Mouse (Mus musculus): ENCODE data around the gene Folr1. TPM values are rescaled to one million over a fixed set of nuclear protein-coding genes. Genes with fewer than 3 reads are reported as not detected.
A peak's percentile ranks its signal among the peaks of the same experiment; 100 is the strongest.

Folr1 gene
- polyA plus RNA-seq, 1 experiment, result 2.2 TPM

- Histone ChIP-seq H3K4me3 (peak overlapping the region; percentile 80), H3K27me3 (ENCODE audit: control insufficient read depth, insufficient read depth, insufficient read length) (no peaks in the 10 kb centered on the region), H3ac (ENCODE audit: control insufficient read depth, insufficient read length) (peak overlapping the region; percentile 82), H3K36me3 (ENCODE audit: control insufficient read depth, insufficient read depth) (no peaks in the 10 kb centered on the region), H3K4me2 (ENCODE audit: low read depth) (peak overlapping the region; percentile 50), H3K79me2 (ENCODE audit: control insufficient read depth, insufficient read depth) (no peaks in the 10 kb centered on the region)
- no peak for TF ChIP-seq USF1 (IDR thresholded peaks at IDR 0.05; ENCODE audit: low read depth)
- no peak for TF ChIP-seq MAX (IDR thresholded peaks at IDR 0.05; ENCODE audit: low read depth)
- no peak for TF ChIP-seq MYOD1 (IDR thresholded peaks at IDR 0.05; ENCODE audit: control insufficient read depth in 1 of 3, insufficient read length in 2 of 3, low read depth in 2 of 3)
- TF ChIP-seq TCF3 (IDR thresholded peaks at IDR 0.05; ENCODE audit: insufficient read length, low read depth), result no peak
- TF ChIP-seq POLR2AphosphoS2 (IDR thresholded peaks at IDR 0.05; ENCODE audit: insufficient read length, low read depth), result no peak
- TF ChIP-seq SRF (IDR thresholded peaks at IDR 0.05; ENCODE audit: control insufficient read depth, insufficient read length, low read depth), result no peak
- no peak for TF ChIP-seq TCF12 (IDR thresholded peaks at IDR 0.05; ENCODE audit: insufficient read depth, poor library complexity, severe bottlenecking)
- TF ChIP-seq POLR2A (IDR thresholded peaks at IDR 0.05; ENCODE audit: insufficient read length, low read depth), result no peak
- TF ChIP-seq MYOG (IDR thresholded peaks at IDR 0.05; ENCODE audit: control insufficient read depth in 1 of 3, insufficient read depth in 1 of 3, insufficient read length in 2 of 3, low read depth in 2 of 3), result no peak
- TF ChIP-seq REST (IDR thresholded peaks at IDR 0.05; ENCODE audit: insufficient read depth, insufficient read length), result no peak
- TF ChIP-seq CEBPB (IDR thresholded peaks at IDR 0.05; ENCODE audit: insufficient read depth, poor library complexity, severe bottlenecking), result no peak
- TF ChIP-seq E2F4 (IDR thresholded peaks at IDR 0.05; ENCODE audit: insufficient read depth), result no peak
Observed at GRCm38 (mm10) chr7:101895695-101896094, 25.1 kb upstream of the Folr1 start.

- Histone ChIP-seq H3K27me3 (ENCODE audit: control insufficient read depth, insufficient read depth, insufficient read length) (no peaks in the 10 kb centered on the region), H3ac (ENCODE audit: control insufficient read depth, insufficient read length) (no peak overlapping the region), H3K79me2 (ENCODE audit: control insufficient read depth, insufficient read depth) (no peaks in the 10 kb centered on the region), H3K4me2 (ENCODE audit: low read depth) (no peak overlapping the region), H3K4me3 (no peak overlapping the region), H3K36me3 (ENCODE audit: control insufficient read depth, insufficient read depth) (no peaks in the 10 kb centered on the region)
- TF ChIP-seq MAX (IDR thresholded peaks at IDR 0.05; ENCODE audit: low read depth) (no peak), TCF3 (IDR thresholded peaks at IDR 0.05; ENCODE audit: insufficient read length, low read depth) (no peak), MYOG (IDR thresholded peaks at IDR 0.05; ENCODE audit: control insufficient read depth in 1 of 3, insufficient read depth in 1 of 3, insufficient read length in 2 of 3, low read depth in 2 of 3) (no peak), SRF (IDR thresholded peaks at IDR 0.05; ENCODE audit: control insufficient read depth, insufficient read length, low read depth) (no peak), TCF12 (IDR thresholded peaks at IDR 0.05; ENCODE audit: insufficient read depth, poor library complexity, severe bottlenecking) (no peak), USF1 (IDR thresholded peaks at IDR 0.05; ENCODE audit: low read depth) (no peak), REST (IDR thresholded peaks at IDR 0.05; ENCODE audit: insufficient read depth, insufficient read length) (no peak), E2F4 (IDR thresholded peaks at IDR 0.05; ENCODE audit: insufficient read depth) (no peak), MYOD1 (IDR thresholded peaks at IDR 0.05; ENCODE audit: control insufficient read depth in 1 of 3, insufficient read length in 2 of 3, low read depth in 2 of 3) (no peak), POLR2A (IDR thresholded peaks at IDR 0.05; ENCODE audit: insufficient read length, low read depth) (no peak), CEBPB (IDR thresholded peaks at IDR 0.05; ENCODE audit: insufficient read depth, poor library complexity, severe bottlenecking) (no peak), POLR2AphosphoS2 (IDR thresholded peaks at IDR 0.05; ENCODE audit: insufficient read length, low read depth) (no peak)
Observed at GRCm38 (mm10) chr7:101888460-101888859, 17.9 kb upstream of the Folr1 start.

GRCm38 (mm10) chr7:101886274-101886673, 15.7 kb upstream of the Folr1 start:
- H3K36me3 ChIP-seq (ENCODE audit: control insufficient read depth, insufficient read depth), result no peaks in the 10 kb centered on the region
- no peak overlapping the region for H3K4me3 ChIP-seq
- TF ChIP-seq USF1 (IDR thresholded peaks at IDR 0.05; ENCODE audit: low read depth), result no peak
- no peak for TF ChIP-seq MAX (IDR thresholded peaks at IDR 0.05; ENCODE audit: low read depth)
- TF ChIP-seq MYOG (IDR thresholded peaks at IDR 0.05; ENCODE audit: control insufficient read depth in 1 of 3, insufficient read depth in 1 of 3, insufficient read length in 2 of 3, low read depth in 2 of 3), result no peak
- TF ChIP-seq CEBPB (IDR thresholded peaks at IDR 0.05; ENCODE audit: insufficient read depth, poor library complexity, severe bottlenecking), result no peak
- TF ChIP-seq E2F4 (IDR thresholded peaks at IDR 0.05; ENCODE audit: insufficient read depth), result no peak
- H3K4me2 ChIP-seq (ENCODE audit: low read depth), result no peak overlapping the region
- no peaks in the 10 kb centered on the region for H3K79me2 ChIP-seq (ENCODE audit: control insufficient read depth, insufficient read depth)
- H3ac ChIP-seq (ENCODE audit: control insufficient read depth, insufficient read length), result no peak overlapping the region
- no peaks in the 10 kb centered on the region for H3K27me3 ChIP-seq (ENCODE audit: control insufficient read depth, insufficient read depth, insufficient read length)

GRCm38 (mm10) chr7:101884160-101884559, 13.6 kb upstream of the Folr1 start:
- no peaks in the 10 kb centered on the region for H3K79me2 ChIP-seq (ENCODE audit: control insufficient read depth, insufficient read depth)
- TF ChIP-seq MYOD1 (IDR thresholded peaks at IDR 0.05; ENCODE audit: control insufficient read depth in 1 of 3, insufficient read length in 2 of 3, low read depth in 2 of 3), result no peak
- TF ChIP-seq MAX (IDR thresholded peaks at IDR 0.05; ENCODE audit: low read depth), result no peak
- TF ChIP-seq USF1 (IDR thresholded peaks at IDR 0.05; ENCODE audit: low read depth), result no peak
- TF ChIP-seq TCF3 (IDR thresholded peaks at IDR 0.05; ENCODE audit: insufficient read length, low read depth), result no peak
- TF ChIP-seq CEBPB (IDR thresholded peaks at IDR 0.05; ENCODE audit: insufficient read depth, poor library complexity, severe bottlenecking), result no peak
- no peak overlapping the region for H3K4me3 ChIP-seq
- H3K4me2 ChIP-seq (ENCODE audit: low read depth), result no peak overlapping the region
- H3ac ChIP-seq (ENCODE audit: control insufficient read depth, insufficient read length), result no peak overlapping the region
- H3K36me3 ChIP-seq (ENCODE audit: control insufficient read depth, insufficient read depth), result no peaks in the 10 kb centered on the region
- no peaks in the 10 kb centered on the region for H3K27me3 ChIP-seq (ENCODE audit: control insufficient read depth, insufficient read depth, insufficient read length)

GRCm38 (mm10) chr7:101882413-101883154, 12.0 kb upstream of the Folr1 start:
- TF ChIP-seq TCF3 (IDR thresholded peaks at IDR 0.05; ENCODE audit: insufficient read length, low read depth) (no peak), POLR2AphosphoS2 (IDR thresholded peaks at IDR 0.05; ENCODE audit: insufficient read length, low read depth) (no peak), TCF12 (IDR thresholded peaks at IDR 0.05; ENCODE audit: insufficient read depth, poor library complexity, severe bottlenecking) (no peak), MAX (IDR thresholded peaks at IDR 0.05; ENCODE audit: low read depth) (no peak), E2F4 (IDR thresholded peaks at IDR 0.05; ENCODE audit: insufficient read depth) (no peak), MYOG (IDR thresholded peaks at IDR 0.05; ENCODE audit: control insufficient read depth in 1 of 3, insufficient read depth in 1 of 3, insufficient read length in 2 of 3, low read depth in 2 of 3) (no peak), CEBPB (IDR thresholded peaks at IDR 0.05; ENCODE audit: insufficient read depth, poor library complexity, severe bottlenecking) (no peak), MYOD1 (IDR thresholded peaks at IDR 0.05; ENCODE audit: control insufficient read depth in 1 of 3, insufficient read length in 2 of 3, low read depth in 2 of 3) (no peak), POLR2A (IDR thresholded peaks at IDR 0.05; ENCODE audit: insufficient read length, low read depth) (no peak), SRF (IDR thresholded peaks at IDR 0.05; ENCODE audit: control insufficient read depth, insufficient read length, low read depth) (no peak)
- H3K4me3 ChIP-seq, result no peak overlapping the region
- no peak overlapping the region for H3ac ChIP-seq (ENCODE audit: control insufficient read depth, insufficient read length)
- H3K36me3 ChIP-seq (ENCODE audit: control insufficient read depth, insufficient read depth), result no peaks in the 10 kb centered on the region
- H3K79me2 ChIP-seq (ENCODE audit: control insufficient read depth, insufficient read depth), result no peaks in the 10 kb centered on the region
- H3K4me2 ChIP-seq (ENCODE audit: low read depth), result no peak overlapping the region
- no peaks in the 10 kb centered on the region for H3K27me3 ChIP-seq (ENCODE audit: control insufficient read depth, insufficient read depth, insufficient read length)
